Mouse (Mus musculus): ENCODE measurements around the gene Cenpa.

- no peak for TF ChIP-seq CTCF (conservative IDR thresholded peaks at IDR 0.05; ENCODE audit: insufficient read depth, insufficient read length, low read depth, low read length)
- no peak for TF ChIP-seq POLR2A (IDR thresholded peaks at IDR 0.05; ENCODE audit: low read depth, low read length)
These were observed 15.0 kb upstream of the Cenpa start for GRCm38 (mm10) chr5:30651554-30651953.

Measured in kidney, adult 2 months (tissue).